Mouse (Mus musculus) ES-Bruce4 (cell line): Measurements from ENCODE around the gene Plekha8. TPM values are rescaled to one million over a fixed set of nuclear protein-coding genes. Genes with fewer than 3 reads are reported as not detected.

Source experiments
- H3K27ac ChIP-seq: 2 replicates; pipeline ENCODE4 v1.5.1; 2012; ENCODE audit warnings: low read length, inconsistent platforms; ENCODE audit not compliant: insufficient read depth
- H3K27me3 ChIP-seq: 2 replicates; pipeline ENCODE4 v1.6.1; 2012; ENCODE audit warnings: mild to moderate bottlenecking, low read length, inconsistent platforms; ENCODE audit not compliant: control insufficient read depth, poor library complexity, insufficient read depth, severe bottlenecking
- H3K36me3 ChIP-seq: 2 replicates; pipeline ENCODE4 v1.6.1; 2012; ENCODE audit warnings: inconsistent platforms, mild to moderate bottlenecking, low read length, moderate library complexity; ENCODE audit not compliant: control insufficient read depth, poor library complexity, insufficient read depth, severe bottlenecking
- H3K4me1 ChIP-seq: one replicate; pipeline ENCODE4 v1.8.1; 2011; ENCODE audit warnings: low read length; ENCODE audit not compliant: control insufficient read depth, insufficient read depth
- H3K4me3 ChIP-seq: 2 replicates; pipeline ENCODE4 v1.5.1; 2011; ENCODE audit warnings: low read depth, mild to moderate bottlenecking, low read length
- H3K9ac ChIP-seq: 2 replicates; pipeline ENCODE4 v1.6.1; 2012; ENCODE audit warnings: low read depth, mild to moderate bottlenecking, inconsistent platforms; ENCODE audit not compliant: poor library complexity, severe bottlenecking
- H3K9me3 ChIP-seq: replicated peaks from 2 replicates; pipeline ENCODE4 v1.6.1; 2012; ENCODE audit warnings: mild to moderate bottlenecking, low read length, inconsistent platforms; ENCODE audit not compliant: control insufficient read depth, poor library complexity, insufficient read depth, severe bottlenecking
- CTCF ChIP-seq: IDR thresholded peaks from one replicate; pipeline ENCODE4 v1.8.1; 2011; ENCODE audit warnings: low read depth, low read length
- EP300 ChIP-seq: IDR thresholded peaks from 2 replicates; pipeline ENCODE4 v1.6.1; 2011; ENCODE audit warnings: low read depth, low read length; ENCODE audit not compliant: insufficient read depth
- POLR2A ChIP-seq: IDR thresholded peaks from one replicate; pipeline ENCODE4 v1.8.1; 2011; ENCODE audit warnings: low read length; ENCODE audit not compliant: insufficient read depth
- polyA plus RNA-seq: library from polyadenylated mRNA; stranded (reverse); fragments of >200 nt; gene quantifications from 2 replicates; pipeline ENCODE4 v1.2.4, GENCODE M21; 2011; ENCODE audit warnings: low read depth; ENCODE audit not compliant: missing spikeins, insufficient read depth, insufficient read length

Plekha8 gene
- polyA plus RNA-seq, 1 experiment, result 15.0 TPM

GRCm38 (mm10) chr6:54563561-54563960 lies 31.4 kb upstream of the Plekha8 start:
- no peaks in the 10 kb centered on the region for H3K27me3 ChIP-seq
- no peaks in the 10 kb centered on the region for H3K36me3 ChIP-seq
- H3K4me1 ChIP-seq, result no peaks in the 10 kb centered on the region
- H3K27ac ChIP-seq, result no peak overlapping the region
- no peak overlapping the region for H3K9ac ChIP-seq
- TF ChIP-seq CTCF, result no peak
- no peak for TF ChIP-seq EP300
- no peak for TF ChIP-seq POLR2A
- H3K9me3 ChIP-seq, result no peaks in the 10 kb centered on the region
- no peak overlapping the region for H3K4me3 ChIP-seq

- TF ChIP-seq CTCF (no peak), EP300 (no peak), POLR2A (no peak)
- Histone ChIP-seq H3K4me3 (no peak overlapping the region), H3K27me3 (no peaks in the 10 kb centered on the region), H3K9ac (no peak overlapping the region), H3K36me3 (no peaks in the 10 kb centered on the region), H3K27ac (peak overlapping the region; percentile 64; the same call in 1 of the 2 replicates), H3K4me1 (no peaks in the 10 kb centered on the region), H3K9me3 (no peaks in the 10 kb centered on the region)
Measured at GRCm38 (mm10) chr6:54564506-54564991, 30.4 kb upstream of the Plekha8 start.

GRCm38 (mm10) chr6:54565012-54565411 lies 29.9 kb upstream of the Plekha8 start:
- Histone ChIP-seq H3K9ac (no peak overlapping the region), H3K9me3 (no peaks in the 10 kb centered on the region), H3K4me3 (no peak overlapping the region), H3K4me1 (no peaks in the 10 kb centered on the region), H3K27ac (peak overlapping the region; percentile 64), H3K36me3 (no peaks in the 10 kb centered on the region), H3K27me3 (no peaks in the 10 kb centered on the region)
- TF ChIP-seq POLR2A (no peak), CTCF (no peak), EP300 (no peak)

GRCm38 (mm10) chr6:54565665-54566545 lies 29.0 kb upstream of the Plekha8 start, which contains the start of gene Scrn1:
TSS of gene Scrn1 (minus strand) at chr6:54566489.
- TF ChIP-seq CTCF (no peak), POLR2A (no peak), EP300 (peak; percentile 48)
- H3K27me3 ChIP-seq, result no peaks in the 10 kb centered on the region
- H3K4me1 ChIP-seq, result no peaks in the 10 kb centered on the region
- H3K36me3 ChIP-seq, result no peaks in the 10 kb centered on the region
- no peaks in the 10 kb centered on the region for H3K9me3 ChIP-seq
- peak within 1 kb of the TSS; percentile 64 for H3K27ac ChIP-seq
- peak within 1 kb of the TSS; percentile 60 for H3K4me3 ChIP-seq
- H3K9ac ChIP-seq, result peak within 1 kb of the TSS; percentile 45

- Histone ChIP-seq H3K27ac (no peak overlapping the region), H3K9ac (no peak overlapping the region), H3K27me3 (no peaks in the 10 kb centered on the region), H3K36me3 (no peaks in the 10 kb centered on the region), H3K4me3 (no peak overlapping the region), H3K9me3 (no peaks in the 10 kb centered on the region), H3K4me1 (no peaks in the 10 kb centered on the region)
- no peak for TF ChIP-seq POLR2A
- no peak for TF ChIP-seq EP300
- TF ChIP-seq CTCF, result no peak
Measured at GRCm38 (mm10) chr6:54566546-54566919, 28.4 kb upstream of the Plekha8 start.

GRCm38 (mm10) chr6:54569776-54570175 lies 25.1 kb upstream of the Plekha8 start:
- Histone ChIP-seq H3K27ac (no peak overlapping the region), H3K4me3 (no peak overlapping the region), H3K9ac (no peak overlapping the region), H3K27me3 (no peaks in the 10 kb centered on the region), H3K9me3 (no peaks in the 10 kb centered on the region), H3K36me3 (no peaks in the 10 kb centered on the region), H3K4me1 (no peaks in the 10 kb centered on the region)
- TF ChIP-seq EP300 (no peak), CTCF (no peak), POLR2A (no peak)
